Mouse (Mus musculus) heart, adult 11 months (tissue): ENCODE measurements around the gene Ankrd10.
"Not testable (repeated sequence)": the region's sequence is repeated elsewhere in the genome, so short reads cannot be mapped to it uniquely, and the experiment has no call there.

Source experiments
- DNase-seq: peaks from one replicate; pipeline ENCODE4 v3.0.0; 2022

Gene Ankrd10

DNA sequence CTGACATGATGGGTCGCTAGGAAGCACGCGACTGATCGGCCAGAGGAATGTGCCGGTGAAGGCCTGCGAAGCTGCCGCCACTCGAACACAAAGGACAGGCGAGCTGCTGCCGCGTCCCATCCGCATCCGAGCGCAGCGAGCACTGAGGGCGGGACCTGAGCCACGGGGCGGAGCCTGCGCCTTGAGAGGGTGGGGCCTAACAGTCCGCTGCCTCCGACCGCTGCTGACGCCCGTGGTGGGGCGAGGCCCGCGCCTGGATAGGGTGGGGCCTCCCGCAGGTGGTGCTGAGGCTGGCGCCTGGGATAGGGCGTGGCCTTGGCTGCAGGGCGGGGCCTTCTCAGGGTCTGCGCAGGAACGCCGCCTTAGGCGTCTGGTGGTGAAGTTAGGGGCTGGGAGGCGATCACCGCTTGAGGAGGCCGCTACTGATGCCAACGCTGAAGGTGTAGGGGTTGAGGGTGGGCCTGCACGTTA, at the start of gene Ankrd10:
Gene Ankrd10, minus strand, starts transcription at position 147 of the 471 bp plus-strand sequence.
- DNase-seq: peak; percentile 100

DNA sequence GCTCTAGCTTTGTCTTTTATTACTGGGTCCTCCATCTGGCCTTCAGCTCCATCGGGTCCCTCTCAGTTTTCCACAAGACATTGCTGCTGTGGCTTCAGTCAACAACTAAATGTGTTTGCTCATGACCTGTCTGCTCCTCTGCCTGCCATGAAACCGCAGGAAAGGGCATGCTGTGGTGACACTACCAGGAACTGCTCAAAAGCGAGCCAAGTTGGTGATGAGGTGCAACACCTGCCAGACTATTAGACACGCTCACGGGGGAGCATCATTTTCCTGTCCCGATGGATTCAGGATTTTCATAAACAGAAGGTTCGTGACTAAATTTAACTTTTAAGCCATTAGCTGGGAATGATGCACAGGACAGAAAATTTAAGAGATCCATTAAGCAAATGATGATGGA, 49.0 kb upstream of the Ankrd10 start:
- no peak for DNase-seq

DNA sequence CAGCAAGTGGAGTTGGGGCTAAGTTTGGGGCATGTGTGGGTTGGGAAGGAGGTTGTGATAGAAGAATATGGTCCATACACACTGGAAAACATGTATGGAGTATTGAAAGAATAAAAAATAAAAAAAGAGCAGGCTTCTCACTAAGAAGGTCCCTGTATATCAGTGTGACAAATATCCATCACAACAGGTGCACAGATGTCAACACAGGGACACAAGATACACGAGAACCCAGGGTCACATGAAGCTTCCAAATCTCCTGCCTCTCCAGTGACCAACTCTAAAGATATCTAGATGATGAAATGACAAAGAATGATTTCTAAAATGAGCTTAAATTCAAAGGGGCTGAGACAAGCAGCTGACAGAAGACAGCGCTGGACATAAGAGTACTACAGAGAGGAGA, 32.8 kb upstream of the Ankrd10 start:
- no peak for DNase-seq

DNA sequence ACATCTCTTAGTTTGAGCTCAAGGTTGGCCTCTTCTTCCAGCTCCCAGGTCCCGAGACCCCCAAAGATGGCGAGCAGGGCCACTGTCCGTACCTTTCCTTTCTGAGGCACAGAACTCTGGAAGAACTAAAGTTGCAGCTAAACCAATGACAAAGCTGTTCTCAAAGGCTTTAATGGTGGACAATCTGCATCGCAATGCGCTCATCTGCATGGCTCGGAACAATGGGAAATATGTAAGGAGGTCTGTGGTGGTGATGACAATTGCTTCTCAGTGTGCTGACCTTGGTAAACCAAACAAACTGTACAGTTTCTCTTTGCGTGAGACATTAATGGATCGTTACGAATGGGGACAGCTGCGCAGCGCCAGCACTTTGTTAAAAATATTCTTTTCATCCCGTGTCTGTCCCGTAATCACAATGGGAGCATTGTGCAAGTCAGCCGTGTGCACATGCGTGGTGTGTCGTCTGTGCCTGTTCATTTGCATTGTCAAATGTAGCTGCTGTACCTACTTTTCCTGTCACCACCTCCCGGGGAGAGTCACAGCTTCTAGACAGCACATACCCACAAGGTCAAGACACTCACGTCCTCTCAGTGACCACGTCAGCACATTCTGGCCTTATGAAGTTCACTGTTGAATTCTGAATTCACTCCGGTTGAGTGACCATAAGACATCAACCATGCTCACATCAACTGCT, 30.6 kb upstream of the Ankrd10 start:
- DNase-seq: not testable (repeated sequence)

DNA sequence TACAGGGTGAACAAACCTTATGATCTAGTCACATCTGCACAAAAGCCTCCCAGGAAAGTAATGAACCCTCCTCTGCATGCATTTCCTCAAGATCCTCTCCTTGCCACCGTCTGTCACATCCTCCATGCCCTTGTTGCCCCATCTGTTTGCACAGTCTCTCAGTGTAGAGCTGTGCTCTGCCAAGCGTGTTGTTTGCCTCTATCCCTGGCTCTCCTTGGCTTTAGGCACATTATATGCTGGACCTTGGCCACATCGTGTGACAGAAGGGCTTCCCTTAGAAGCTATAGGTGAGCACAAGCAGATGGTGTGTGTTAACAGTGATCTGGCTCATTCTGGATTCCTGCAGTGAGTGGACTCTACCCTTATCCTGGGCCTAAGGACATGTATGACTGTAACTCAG, 26.4 kb upstream of the Ankrd10 start:
- no peak for DNase-seq

DNA sequence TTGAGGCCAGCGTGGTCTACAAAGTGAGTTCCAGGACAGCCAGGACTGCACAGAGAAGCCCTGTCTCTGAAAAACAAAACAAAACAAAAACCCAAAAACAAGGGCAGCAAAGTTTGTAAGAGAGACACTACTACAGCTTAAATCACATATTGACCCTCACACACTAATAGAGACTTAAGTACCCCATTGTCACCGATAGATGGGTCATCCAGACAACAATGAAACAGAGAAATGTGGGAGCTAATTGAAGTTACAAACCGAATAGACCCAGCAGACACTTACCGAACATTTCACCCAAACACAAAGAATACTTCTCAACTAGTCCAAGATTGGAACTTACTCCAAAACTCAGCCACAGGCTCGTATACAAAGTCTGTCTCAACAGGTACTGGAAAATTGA, 14.5 kb upstream of the Ankrd10 start:
- no peak for DNase-seq

DNA sequence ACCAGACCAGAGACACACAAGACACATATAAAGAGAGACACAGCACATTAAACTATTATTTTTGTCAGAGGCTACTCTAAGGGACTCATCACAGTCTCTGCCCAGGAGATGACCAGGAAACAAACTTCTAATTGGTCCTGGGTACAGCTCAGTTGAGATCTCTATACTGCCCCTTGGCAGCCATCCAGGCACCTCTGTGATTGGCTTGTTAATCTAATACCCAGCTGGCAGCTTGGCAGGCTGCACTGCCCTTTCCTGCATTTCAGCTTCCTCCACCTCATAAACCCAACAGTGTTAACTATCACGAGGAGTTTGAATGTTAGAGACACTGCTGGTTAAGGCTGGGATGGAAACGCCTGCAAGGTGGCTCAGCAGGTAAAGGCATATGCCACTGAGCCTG, 7.6 kb upstream of the Ankrd10 start:
- DNase-seq: no peak

DNA sequence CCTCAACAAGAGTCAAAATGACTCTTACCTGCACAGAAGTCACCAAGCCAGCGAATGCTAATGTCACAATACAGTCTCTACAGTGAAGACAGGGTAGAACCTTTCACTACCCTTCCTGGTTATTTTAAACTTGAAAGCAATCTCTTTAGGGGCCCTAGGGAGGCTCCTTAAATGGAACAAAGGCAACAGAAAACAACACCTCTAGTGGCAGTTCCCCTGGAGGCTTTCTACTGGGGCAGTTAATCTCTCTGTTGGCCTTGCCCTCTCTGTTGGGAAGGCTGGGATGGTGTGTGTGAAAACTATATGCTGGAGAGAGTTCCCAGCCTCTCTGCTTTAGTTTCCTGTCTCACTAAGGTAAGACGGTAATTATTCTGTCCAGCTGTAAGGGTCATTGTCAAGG, 5.0 kb upstream of the Ankrd10 start:
- no peak for DNase-seq

DNA sequence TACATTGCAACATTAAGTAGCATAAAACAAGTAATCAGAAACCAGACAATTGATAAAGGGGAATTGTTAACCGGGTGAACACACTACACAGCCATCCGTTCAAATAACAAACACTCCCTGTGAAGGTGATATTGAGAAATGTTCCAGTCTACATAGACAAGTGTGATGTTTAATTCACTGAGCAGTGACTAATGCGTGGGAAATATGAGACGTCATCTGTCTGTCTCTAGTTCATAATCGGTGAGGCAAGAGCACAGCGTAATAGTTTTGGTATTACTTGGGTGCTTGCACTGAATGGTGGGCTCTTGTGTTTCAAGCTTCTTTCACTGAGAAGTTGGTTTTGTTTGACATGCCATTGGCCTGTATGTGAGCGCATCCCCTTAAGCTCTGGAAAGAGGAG, 2.0 kb upstream of the Ankrd10 start:
- DNase-seq: no peak

DNA sequence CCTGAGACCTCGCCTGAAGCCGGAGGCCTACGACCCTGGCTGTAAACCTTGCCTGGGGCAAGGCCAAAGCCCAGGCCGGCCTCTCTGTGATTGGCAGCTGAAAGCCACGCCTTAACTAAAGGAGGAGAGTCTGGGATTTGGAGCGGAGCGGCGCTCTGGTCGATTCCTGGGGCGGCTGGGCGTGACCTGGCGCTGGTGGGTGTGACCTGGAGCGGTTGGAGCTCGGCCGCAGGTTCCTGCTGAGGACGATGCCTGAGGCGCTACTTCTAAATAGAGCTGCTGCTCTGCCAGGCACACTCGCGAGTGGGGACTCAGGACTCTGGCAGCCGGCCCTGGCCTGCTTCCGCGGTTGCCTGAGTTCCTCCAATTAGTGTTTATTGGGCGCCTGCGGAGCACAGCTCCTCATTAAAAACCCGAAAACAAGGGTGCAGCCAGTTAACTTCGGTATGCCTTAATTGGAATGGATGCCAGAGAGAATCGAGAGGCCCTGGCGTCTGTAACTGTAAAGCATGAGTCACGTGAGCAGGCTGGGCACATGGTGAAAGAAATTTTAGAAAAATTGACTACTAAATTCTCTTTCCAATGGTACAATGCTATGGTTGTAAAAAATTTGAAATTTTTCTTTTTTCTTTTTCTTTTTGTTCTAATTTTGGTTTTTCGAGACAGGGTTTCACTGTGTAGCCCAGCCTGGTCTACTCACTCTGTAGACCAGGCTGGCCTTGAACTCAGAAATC, 934 bp upstream of the Ankrd10 start:
- peak; percentile 99 for DNase-seq

DNA sequence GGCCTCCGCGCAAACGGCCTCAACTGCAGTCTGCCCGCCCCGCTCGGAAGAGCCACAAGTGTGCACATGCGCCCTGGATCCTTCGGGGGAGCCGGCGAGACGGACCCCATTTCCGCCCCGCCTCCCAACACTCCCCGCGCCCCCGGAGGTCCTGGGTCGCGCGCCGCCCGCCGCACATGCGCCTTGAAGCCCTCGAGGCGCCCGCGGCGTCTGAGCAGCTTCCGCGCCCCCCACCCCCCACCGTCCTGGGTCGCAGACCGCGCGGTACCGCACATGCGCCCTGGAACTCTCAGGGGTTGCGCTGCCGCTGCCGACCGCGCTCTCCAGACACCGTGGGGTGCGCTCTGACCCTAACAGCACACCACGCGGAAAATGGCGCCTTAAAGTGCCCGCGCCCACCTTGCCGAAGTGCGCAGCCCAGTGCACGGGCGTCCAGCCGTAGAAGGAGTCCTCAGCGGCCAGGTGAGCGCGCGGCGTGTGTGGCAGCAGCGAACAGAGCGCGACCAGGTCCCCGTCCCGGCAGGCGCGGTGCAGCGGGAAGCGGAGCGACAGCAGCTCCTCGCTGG, 462 bp downstream of the Ankrd10 start:
- DNase-seq: peak; percentile 99

DNA sequence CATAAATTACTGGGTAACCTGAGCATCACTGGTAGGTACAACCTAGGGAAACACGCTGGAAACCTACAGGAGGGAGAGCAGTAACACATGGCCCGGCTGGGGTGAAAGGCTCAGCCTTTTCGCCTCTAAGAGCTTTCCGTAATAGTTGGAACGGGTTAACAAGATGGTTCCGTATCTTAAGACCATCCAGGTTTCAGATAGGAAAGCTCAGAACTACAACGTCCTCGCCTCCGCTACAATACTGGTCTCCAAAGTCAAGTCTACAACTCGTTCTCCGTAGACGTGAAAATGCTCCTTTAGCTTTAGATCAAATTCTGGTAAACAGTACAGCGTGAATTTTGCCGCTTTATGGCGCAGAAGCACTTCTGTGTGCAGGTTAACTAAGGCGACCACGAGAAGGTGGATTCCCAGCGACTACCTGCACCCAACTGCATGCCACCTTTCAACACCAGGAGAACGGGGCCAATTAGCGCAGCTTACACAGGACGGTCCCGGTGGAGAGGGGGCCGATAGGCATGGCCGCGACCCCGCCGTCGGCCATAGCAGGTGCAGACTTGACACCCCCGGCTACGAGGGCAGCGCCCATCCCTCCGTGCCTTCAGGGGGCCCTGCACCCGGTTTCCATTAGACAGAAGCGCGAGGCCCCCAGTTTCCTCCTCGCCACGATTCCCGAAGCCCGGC, 1.1 kb downstream of the Ankrd10 start:
- DNase-seq: no peak

DNA sequence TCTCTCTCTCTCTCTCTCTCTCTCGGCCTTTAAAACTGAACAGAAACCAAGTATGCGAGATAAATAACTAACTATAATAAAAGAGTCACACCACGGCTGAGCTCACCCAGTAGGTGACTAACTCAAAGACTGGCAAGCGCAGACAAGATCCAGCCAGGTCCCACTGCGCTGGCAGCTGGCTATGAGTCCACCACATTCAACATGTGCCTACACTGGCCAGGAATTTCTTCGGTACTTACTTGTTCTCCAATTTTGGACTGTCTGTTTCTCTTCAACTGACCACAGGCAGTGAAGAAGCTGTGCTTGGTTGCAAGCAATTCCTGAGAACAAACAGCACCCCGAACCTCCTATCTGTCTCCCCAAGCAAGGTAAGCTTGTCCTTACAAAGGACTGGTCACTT, 2.1 kb downstream of the Ankrd10 start:
- DNase-seq: no peak

DNA sequence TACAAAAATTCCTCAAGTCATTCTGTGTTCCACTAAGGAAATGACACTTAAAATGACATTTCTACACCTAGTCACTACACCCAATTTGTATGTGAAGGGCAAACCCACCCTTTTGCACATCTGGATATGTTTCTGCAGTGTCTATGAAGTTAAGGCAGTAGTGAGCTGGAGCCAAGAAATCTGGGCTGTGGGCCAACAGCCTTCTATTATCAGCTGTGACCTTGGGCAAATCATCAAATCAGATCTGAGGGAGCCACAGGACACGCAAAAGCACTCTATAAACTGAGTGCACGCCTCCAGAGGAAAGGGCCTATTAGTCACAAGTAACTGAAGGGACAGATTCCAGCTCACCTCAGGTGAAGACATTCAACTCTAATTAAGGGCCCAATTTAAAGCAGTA, 3.2 kb downstream of the Ankrd10 start:
- peak; percentile 98 for DNase-seq

DNA sequence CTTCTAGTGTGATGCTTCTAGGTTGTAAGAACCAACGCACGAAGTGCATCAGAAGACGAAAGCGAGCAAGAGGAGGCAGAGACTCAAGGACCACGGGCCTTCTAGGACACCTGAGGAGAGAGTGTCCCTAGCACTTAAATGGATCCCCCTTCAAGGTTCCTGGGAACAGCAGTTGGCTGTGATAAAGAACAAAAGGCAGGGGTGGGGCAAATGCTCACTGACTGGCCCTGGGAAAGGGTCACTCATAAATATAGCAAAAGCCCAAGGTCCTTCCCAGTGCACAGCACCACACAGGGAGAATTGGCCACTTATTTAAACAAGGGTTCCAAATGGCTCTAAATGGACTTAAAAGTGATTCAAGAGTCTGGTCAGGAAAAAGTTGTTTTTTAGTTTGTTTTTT, 6.4 kb downstream of the Ankrd10 start:
- no peak for DNase-seq

DNA sequence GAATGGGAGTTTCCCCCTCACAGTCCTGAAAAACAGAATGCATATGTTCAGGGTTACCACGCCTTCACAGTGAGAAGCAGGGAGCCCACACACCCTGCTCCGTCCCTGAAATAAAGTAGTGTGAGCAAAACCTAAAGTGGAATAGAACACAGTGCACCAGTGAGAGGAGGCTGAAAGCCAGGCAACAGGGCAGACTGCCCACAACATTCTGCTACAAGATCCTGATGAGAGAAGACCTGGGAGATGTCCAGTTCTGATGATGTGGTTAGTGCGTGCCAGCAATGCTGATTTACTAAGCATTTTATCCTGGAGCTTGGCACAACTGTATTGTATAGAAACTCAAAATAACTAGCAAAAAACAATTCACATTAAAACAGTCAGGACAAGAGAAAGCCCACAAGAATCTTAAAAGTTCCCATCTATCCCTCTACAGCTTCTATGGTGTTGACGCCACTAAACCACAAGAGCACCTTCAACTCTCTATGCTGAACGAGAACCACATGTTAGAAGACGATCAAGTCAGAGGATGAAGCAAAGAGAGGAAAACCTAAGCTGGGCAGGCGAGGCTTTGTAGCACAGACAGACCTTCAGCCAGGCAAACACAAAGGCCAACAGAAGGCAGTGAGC, 6.9 kb downstream of the Ankrd10 start:
- DNase-seq: no peak

DNA sequence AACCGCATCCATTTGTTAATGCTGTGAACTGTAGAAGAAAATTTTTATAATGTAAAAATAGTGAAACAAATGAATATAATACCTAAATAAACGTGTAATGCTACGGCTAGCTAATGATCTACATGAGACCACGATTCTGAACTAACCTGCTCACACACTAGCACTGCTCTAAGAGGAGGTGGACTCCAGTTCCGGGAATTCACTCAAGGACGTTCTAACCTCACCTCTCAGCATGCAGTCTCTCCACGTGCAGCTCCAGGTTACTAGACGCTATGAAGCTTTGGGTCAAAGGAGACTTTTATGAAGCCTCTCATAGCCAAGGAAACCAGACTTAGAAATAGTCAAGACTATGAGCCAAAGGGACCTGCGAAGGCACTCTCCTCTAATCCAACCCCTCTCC, 7.8 kb downstream of the Ankrd10 start:
- DNase-seq: no peak

DNA sequence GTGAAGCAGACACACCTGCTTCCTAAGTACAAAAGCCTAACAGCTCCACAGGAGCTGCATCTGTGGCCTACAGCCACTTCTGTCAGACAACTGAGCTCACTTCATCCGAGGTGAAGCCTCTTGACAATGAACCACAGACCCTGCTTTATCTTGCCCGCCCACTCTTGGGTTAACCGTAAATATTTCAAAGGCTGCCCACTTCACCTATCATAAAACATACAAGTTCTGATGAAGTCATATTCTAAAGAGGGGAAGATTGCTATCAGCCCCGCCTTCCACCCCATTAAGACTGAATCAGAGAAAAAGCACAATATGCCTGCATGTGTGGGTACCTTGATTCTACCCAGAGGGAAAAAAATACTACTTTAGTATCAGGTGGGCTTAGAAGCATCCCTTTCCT, 10.5 kb downstream of the Ankrd10 start:
- no peak for DNase-seq

DNA sequence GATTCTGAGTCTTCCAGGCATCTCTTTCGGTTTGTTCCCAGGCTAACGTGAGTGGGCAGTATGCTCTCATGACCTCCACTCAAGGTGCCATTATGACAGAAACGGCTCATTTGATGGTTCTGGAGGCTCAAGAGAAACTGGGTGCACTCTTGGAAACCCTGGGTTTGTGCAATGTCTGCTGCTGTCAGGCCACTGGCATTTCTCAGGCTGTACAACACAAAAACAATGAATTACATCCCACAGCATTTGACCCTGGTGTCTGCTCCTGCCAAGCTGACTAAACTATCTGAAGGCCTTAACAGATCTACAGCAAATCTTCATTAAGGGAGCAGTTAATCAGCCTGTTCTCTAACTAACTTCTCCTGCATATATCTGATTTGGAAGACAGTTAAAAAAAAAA, 16.5 kb downstream of the Ankrd10 start:
- DNase-seq: no peak

DNA sequence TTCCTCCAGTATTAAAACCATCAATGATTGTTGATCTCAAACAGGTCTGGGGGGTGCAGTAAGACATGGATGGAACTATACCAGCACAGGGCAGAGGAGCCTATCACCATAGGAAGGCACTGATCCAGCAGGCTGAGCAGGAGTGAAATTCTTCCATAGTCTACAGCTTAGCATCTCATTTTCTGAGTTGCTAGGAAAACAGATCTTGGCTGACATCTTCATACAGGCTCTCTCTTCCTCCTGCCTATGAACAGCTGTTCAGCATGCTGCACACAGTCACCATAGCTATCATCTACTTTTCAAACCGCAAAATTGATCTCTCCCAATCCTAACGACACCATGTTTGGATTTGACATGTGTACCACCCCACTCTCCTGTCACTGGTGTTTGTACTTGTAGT, 17.5 kb downstream of the Ankrd10 start:
- no peak for DNase-seq

DNA sequence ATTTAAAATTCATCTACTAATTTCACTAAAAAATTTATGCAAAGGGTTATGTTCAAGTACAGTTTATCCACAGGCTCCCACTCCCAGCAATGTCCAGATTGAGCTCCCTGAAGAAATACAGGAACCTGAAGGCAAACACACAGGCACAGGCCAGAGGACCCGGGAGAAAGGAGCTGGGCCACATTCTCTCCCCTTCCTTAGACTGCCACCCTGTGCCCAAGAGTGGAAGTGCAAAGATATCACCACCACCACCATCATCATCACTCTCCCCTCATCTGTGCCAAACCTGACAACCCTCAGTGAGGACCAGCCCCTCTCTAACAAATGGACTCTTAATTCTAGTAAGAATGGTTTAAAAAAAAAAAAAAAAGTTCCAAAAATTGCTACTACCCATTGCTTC, 19.3 kb downstream of the Ankrd10 start:
- no peak for DNase-seq

DNA sequence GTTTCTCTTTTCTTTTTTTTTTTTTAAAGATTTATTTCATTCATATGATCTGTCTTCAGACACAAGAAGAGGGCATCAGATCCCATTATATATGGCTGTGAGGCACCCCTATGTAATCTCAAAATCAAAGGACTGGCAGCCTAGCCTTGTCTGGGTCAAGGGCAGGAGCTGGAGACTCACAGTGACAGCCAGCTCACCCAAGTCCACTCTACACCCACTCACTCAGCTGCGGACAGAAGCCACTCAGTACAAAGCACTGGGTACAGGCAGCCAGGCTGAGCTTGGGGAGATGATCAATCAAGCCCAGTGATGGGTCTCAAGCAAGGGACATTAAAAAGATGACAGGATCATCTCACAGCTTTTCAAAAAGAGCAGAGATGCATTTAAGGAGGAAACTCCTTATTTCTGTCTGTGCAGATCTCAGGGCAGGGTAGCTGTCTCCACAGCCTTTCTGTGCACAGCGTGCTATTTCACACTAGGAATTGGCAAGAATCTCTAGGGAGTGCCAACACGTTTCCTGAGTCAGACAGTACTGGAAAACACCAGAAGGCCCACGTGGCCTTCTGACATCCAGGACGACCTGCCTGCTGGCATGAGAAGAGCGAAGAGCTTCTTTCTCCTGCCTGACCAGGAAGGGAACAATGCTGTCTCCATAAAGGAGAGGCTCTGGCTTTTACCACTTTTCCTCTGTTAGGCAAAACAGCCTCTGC, 21.3 kb downstream of the Ankrd10 start:
- DNase-seq: no peak

DNA sequence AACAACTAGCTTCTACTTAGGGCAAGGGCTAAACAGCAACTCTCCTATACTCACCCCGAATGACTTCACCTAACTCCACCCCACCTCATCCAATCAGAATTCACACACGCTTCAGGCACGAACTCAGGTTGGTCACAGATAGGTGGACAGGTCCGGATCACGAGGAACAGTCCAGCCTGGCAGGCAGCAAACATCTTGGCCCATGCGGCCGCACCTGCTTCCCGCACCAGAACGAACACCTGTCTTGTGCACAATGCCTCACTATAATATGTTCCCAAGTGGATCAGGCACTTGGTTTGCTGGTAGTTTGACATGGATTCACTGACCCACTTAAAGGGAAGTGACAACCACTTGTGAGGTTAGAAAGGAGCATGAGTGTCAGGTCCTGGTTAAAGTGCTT, 26.7 kb downstream of the Ankrd10 start:
- no peak for DNase-seq
